Mouse (Mus musculus): Measurements from ENCODE around the gene Arnt. TPM values are rescaled to one million over a fixed set of nuclear protein-coding genes. Genes with fewer than 3 reads are reported as not detected.
"Not testable (repeated sequence)": the region's sequence is repeated elsewhere in the genome, so short reads cannot be mapped to it uniquely, and the experiment has no call there.

Arnt gene
- total RNA-seq, 2 experiments from 2014 or later = 39.7 to 43.0 TPM

GRCm38 (mm10) chr3:95523662-95524061 is 89.5 kb downstream of the Arnt start:
- intact Hi-C loops (cut with DNase I) = no loop called here
- no peak for DNase-seq

DNA sequence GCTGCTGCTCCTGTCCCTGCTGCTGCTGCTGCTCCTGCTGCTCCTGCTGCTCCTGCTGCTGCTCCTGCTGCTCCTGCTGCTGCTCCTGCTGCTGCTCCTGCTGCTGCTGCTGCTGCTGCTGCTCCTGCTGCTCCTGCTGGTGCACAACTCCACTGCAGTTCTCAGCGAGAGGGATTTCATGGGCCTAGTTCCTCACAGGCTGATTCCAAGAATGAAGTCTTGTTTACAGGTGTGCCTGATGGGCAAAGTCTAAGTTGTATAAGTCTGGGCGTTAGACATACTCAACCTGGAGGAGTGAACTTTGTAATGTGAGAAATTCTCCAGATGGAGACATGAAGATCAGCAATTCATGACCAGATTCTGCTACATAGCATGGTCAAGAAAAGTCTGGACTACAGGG is 90.5 kb downstream of the Arnt start:
- intact Hi-C loops (cut with DNase I) = no loop called here
- DNase-seq = no peak

DNA sequence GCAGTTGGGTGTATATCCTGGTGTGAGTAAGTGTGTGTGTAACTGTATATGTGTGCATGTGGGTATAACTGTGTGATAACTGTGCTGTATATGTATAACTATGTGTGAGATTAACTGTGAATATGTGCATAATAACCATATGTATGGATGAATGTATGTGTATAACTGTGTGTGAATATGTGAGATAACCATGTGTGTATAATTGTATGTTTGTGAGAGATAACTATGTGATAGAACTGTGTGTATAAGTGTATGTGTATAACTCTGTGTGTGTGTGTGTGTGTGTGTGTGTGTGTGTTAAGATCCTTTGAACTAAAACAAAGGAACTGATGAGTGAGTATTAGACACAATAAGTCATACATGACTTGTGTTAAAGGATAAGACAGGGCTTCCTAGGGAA is 91.9 kb downstream of the Arnt start:
- intact Hi-C loops (cut with DNase I) = no loop called here
- DNase-seq = no peak

GRCm38 (mm10) chr3:95526622-95527211 is 92.5 kb downstream of the Arnt start, which contains the start of gene Ctss:
Gene Ctss, plus strand, starts transcription at chr3:95526786.
- DNase-seq = peak in 1 of 2 experiments; percentile 22

GRCm38 (mm10) chr3:95529814-95530213 is 95.6 kb downstream of the Arnt start:
- no peak for DNase-seq
- intact Hi-C loops (cut with DNase I) = no loop called here

More at GRCm38 (mm10) chr3:95526622-95527211, 92.5 kb downstream of the Arnt start, which contains the start of gene Ctss:
- intact Hi-C loops (cut with DNase I) = no loop called here

GRCm38 (mm10) chr3:95531025-95531424 is 96.8 kb downstream of the Arnt start:
- no peak for DNase-seq
- intact Hi-C loops (cut with DNase I) = no loop called here

DNA sequence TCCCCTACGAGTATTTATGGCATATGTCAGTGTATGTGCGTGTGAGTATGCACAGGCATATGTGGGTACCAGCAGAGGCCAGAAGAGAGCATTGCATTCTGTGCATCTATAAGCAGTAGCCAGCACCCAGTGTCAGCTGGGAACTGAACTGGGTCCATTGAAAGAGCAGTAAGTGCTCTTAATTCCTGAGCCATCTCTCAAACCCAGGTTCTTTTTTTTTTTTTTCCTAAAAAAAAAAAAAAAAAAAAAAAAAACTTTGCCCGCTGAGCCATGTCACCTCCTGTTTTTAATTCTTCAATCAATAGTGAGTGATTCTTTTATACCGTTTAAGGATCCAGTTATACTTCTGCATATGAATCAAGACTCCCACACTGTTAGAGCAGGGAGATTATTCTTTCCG is 99.2 kb downstream of the Arnt start:
- intact Hi-C loops (cut with DNase I) = no loop called here
- DNase-seq = no peak

- intact Hi-C loops (cut with DNase I) = no loop called here
- no peak for DNase-seq
Observed at GRCm38 (mm10) chr3:95534927-95535326, 100.7 kb downstream of the Arnt start.

DNA sequence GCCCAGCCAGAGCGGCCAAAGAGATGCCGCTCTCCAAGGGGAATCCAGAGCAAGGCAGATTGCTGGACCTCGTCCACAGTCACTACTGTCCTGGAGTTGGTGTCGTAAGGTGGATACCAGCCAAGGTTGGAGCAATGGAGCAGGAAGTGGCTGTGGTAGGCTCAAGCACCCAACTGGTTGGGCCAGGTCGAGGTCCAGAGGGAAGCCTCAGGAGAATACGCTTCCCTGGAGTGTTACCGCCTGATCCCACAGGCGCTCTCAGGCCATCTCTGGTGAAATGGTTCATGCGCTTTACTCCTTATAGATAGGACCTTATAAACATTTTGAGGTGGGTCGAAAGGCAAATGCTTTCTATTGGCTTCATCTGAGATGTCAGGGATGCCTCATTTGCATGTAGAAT is 104.7 kb downstream of the Arnt start:
- DNase-seq = no peak
- intact Hi-C loops (cut with DNase I) = no loop called here

GRCm38 (mm10) chr3:95539837-95540236 is 105.6 kb downstream of the Arnt start:
- DNase-seq = no peak
- intact Hi-C loops (cut with DNase I) = no loop called here

DNA sequence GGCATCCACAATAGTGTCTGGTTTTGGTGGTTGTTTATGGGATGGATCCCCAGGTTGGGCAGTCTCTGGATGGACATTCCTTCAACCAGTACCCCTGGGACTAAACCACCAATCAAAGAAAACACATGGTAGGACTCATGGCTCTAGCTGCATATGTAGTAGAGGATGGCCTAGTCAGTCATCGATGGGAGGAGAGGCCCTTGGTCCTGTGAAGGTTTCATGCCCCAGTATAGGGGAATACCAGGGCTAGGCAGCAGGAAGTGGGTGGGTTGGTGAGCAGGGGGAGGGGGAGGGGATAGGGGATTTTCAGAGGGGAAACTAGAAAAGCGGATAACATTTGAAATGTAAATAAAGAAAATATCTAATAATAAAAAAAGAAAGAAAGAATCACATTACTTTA is 107.0 kb downstream of the Arnt start:
- intact Hi-C loops (cut with DNase I); DNase-seq: not testable (repeated sequence)

DNA sequence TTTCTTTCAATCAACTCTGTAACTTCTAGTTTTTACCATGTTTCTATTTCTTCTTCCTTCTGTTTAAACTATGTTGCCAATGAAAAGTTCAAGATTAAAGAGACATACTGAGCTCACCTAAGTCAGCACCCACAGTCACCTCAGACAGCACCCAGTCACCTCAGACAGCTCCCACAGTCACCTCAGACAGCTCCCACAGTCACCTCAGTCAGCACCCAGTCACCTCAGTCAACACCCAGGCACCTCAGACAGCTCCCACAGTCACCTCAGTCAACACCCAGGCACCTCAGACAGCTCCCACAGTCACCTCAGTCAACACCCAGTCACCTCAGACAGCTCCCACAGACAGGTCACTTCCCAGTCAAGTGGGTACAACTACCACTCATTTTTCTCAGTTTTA is 108.0 kb downstream of the Arnt start:
- no peak for DNase-seq
- intact Hi-C loops (cut with DNase I) = no loop called here

- intact Hi-C loops (cut with DNase I) = no loop called here
- DNase-seq = no peak
Observed at GRCm38 (mm10) chr3:95542981-95543380, 108.8 kb downstream of the Arnt start.

Other genes starting within 250 kb of the Arnt start
- 10 to 100 TPM; 10.9 to 11.7 TPM for gene Gabpb2, start 216.5 kb upstream of the Arnt start, total RNA-seq (2021)
- 10 to 100 TPM; 20.4 to 22.8 TPM for gene Cdc42se1, start 205.7 kb upstream of the Arnt start, total RNA-seq (2021)
- 1 to 10 TPM; 6.1 to 8.5 TPM for gene Mllt11, start 202.2 kb upstream of the Arnt start, total RNA-seq (2021)
- not detected for gene Gm128, start 192.8 kb upstream of the Arnt start, total RNA-seq (2021)
- gene Bnipl, start 183.2 kb upstream of the Arnt start, total RNA-seq (2021) = not detected
- gene Mindy1, start 153.0 kb upstream of the Arnt start, total RNA-seq (2021) = 10 to 100 TPM; 26.7 to 26.8 TPM
- 10 to 100 TPM; 24.1 to 26.6 TPM for gene Prune1, start 152.3 kb upstream of the Arnt start, total RNA-seq (2021)
- gene Anxa9, start 127.2 kb upstream of the Arnt start, total RNA-seq (2021) = under 1 TPM; 0.53 to 0.60 TPM
- gene Cers2, start 119.6 kb upstream of the Arnt start, total RNA-seq (2021) = 10 to 100 TPM; 36.4 to 45.9 TPM
- gene Setdb1, start 77.2 kb upstream of the Arnt start, total RNA-seq (2021) = 10 to 100 TPM; 12.6 to 13.8 TPM
- gene 4930558C23Rik, start 31.5 kb upstream of the Arnt start, total RNA-seq (2021) = not detected
- gene Ctsk, start 64.9 kb downstream of the Arnt start, total RNA-seq (2021) = 1 to 10 TPM; 9.5 to 9.6 TPM
- 10 to 100 TPM; 12.8 to 27.3 TPM for gene Ctss, start 92.4 kb downstream of the Arnt start, total RNA-seq (2021)
- not detected for gene Hormad1, start 125.3 kb downstream of the Arnt start, total RNA-seq (2021)
- 10 to 100 TPM; 19.1 to 20.0 TPM for gene Golph3l, start 154.5 kb downstream of the Arnt start, total RNA-seq (2021)
- 10 to 100 TPM; 73.0 to 75.0 TPM for gene Ensa, start 190.6 kb downstream of the Arnt start, total RNA-seq (2021)
- gene Mcl1, start 224.4 kb downstream of the Arnt start, total RNA-seq (2021) = 100 to 1,000 TPM; 151 to 156 TPM

All from heart, postnatal 36 days (tissue).